Mouse (Mus musculus) neural tube, embryonic 14.5 days (tissue): ENCODE measurements around the gene Glrx. TPM values are rescaled to one million over a fixed set of nuclear protein-coding genes. Genes with fewer than 3 reads are reported as not detected.
"Not testable (repeated sequence)": the region's sequence is repeated elsewhere in the genome, so short reads cannot be mapped to it uniquely, and the experiment has no call there.

ENCODE experiments used
- ATAC-seq: fragments of 200-750 bp; cut with Nextera tagmentation; 2 replicates; pipeline ENCODE4 v1.8.0; 2017; ENCODE audit warnings: low read depth, mild to moderate bottlenecking, moderate TSS enrichment, moderate library complexity
- H3K27ac ChIP-seq: fragments of 300-500 bp; sonication (generic); 2 replicates; pipeline ENCODE4 v1.5.1; 2014; ENCODE audit warnings: low read depth, mild to moderate bottlenecking, control low read depth, low read length, moderate library complexity, mixed read lengths
- H3K27me3 ChIP-seq: fragments of 300-500 bp; sonication (generic); 2 replicates; pipeline ENCODE4 v1.6.1; 2014; ENCODE audit warnings: low read length; ENCODE audit not compliant: control insufficient read depth, insufficient read depth
- H3K36me3 ChIP-seq: fragments of 300-500 bp; sonication (generic); 2 replicates; pipeline ENCODE4 v1.6.1; 2014; ENCODE audit warnings: low read length, mixed read lengths; ENCODE audit not compliant: control insufficient read depth, insufficient read depth
- H3K4me1 ChIP-seq: fragments of 300-500 bp; sonication (generic); 2 replicates; pipeline ENCODE4 v1.6.1; 2014; ENCODE audit warnings: low read length; ENCODE audit not compliant: control insufficient read depth, insufficient read depth
- H3K4me2 ChIP-seq: fragments of 300-500 bp; sonication (generic); 2 replicates; pipeline ENCODE4 v1.6.1; 2014; ENCODE audit warnings: mild to moderate bottlenecking, low read depth, low read length, control low read depth
- H3K4me3 ChIP-seq: fragments of 300-500 bp; sonication (generic); 2 replicates; pipeline ENCODE4 v1.5.1; 2014; ENCODE audit warnings: low read depth, low read length, control low read depth, mixed read lengths
- H3K9ac ChIP-seq: fragments of 300-500 bp; sonication (generic); replicated peaks from 2 replicates; pipeline ENCODE4 v1.6.1; 2014; ENCODE audit warnings: low read depth, mild to moderate bottlenecking, control low read depth, low read length, mixed read lengths
- H3K9me3 ChIP-seq: fragments of 300-500 bp; sonication (generic); 2 replicates; pipeline ENCODE4 v1.6.1; 2016; ENCODE audit warnings: low read length; ENCODE audit not compliant: control insufficient read depth
- WGBS: fragments of 180-500 bp; shearing (Covaris S2); extraction: QIAGEN DNeasy Blood & Tissue Kit; methylation state at CpG from one replicate; pipeline ENCODE4 v1.1.7; 2014; 5-methylcytosine and 5-hydroxymethylcytosine counted together
- polyA plus RNA-seq: library from polyadenylated mRNA; unstranded; fragments of >200 nt; fragmentation: Nextera tagmentation; extraction: Ambion mirVana; gene quantifications from 2 replicates; pipeline ENCODE4 v1.2.1, GENCODE M21; 2014

Glrx gene
- polyA plus RNA-seq, 1 experiment from 2014 or later = 81.8 TPM

DNA sequence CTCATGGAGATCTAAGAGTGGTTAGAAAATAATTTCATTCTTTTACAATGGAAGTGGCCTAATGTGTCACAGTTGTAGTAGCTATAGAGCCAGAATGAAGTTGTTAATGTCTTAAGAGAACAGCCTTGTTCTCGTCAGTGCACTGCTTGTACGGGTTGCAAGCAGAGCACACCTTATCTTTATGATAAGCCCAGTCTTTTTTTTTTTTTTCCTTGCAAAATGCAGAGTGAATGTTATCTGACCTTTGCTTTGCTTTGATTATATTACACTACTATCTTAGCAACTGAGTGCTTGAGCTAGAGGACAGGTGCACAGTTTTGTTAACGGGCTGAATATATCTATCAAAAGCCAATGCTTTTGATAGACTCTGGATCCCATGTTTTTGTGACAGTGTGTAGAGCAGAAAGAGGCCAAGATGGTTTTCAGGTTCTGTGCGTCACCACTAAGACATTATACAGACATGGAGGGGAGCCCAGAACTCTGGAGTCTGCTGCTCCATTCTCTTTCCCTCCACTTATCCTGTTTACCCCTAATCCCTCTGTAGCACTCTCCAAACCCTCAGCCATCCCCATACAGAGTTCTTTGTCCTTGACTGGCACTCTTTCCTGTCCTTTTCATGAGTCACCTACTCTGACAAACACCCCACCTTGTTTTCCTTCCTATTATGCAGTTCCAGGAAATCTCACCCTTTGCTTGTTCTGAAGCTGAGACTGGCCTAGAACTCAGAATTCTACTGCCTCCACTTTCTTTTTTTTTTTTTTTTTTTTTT, 35.1 kb downstream of the Glrx start:
- H3K27ac ChIP-seq = no peak overlapping the region
- H3K27me3 ChIP-seq = no peaks in the 10 kb centered on the region
- H3K36me3 ChIP-seq = peaks cover 11% of the 10 kb centered on the region
- H3K9me3 ChIP-seq = no peaks in the 10 kb centered on the region
- H3K4me3 ChIP-seq = no peak overlapping the region
- H3K4me1 ChIP-seq = no peaks in the 10 kb centered on the region
- no peak for ATAC-seq
- no peak overlapping the region for H3K9ac ChIP-seq
- WGBS = 93% methylated on average over 4 of the region's 4 CpGs
- H3K4me2 ChIP-seq = no peak overlapping the region

DNA sequence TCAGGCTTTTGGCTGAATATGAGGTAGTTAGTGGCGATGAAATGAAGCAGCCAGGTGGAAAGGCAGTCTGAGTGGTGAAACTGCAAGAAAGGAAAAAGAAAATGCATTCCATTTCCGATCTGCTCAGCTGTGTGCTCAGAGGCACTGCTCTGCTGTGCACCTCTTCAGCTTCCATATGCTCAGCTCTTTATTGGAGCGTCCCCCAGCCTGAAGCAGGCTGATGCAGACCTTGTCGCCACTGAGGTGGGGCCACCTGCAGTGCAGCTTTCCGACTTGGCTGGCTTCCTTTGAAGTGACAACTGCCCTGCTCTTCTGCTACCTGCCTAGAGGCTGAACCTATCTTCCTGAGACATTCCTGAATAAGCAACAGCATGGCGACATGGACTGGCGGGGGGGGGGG, 36.5 kb downstream of the Glrx start:
- not testable (repeated sequence) for H3K4me1 ChIP-seq, H3K4me3 ChIP-seq, H3K27ac ChIP-seq, H3K9ac ChIP-seq, ATAC-seq, H3K27me3 ChIP-seq, H3K4me2 ChIP-seq, H3K9me3 ChIP-seq
- 72% methylated on average over 7 of the region's 7 CpGs for WGBS
- H3K36me3 ChIP-seq = peaks cover 11% of the 10 kb centered on the region

DNA sequence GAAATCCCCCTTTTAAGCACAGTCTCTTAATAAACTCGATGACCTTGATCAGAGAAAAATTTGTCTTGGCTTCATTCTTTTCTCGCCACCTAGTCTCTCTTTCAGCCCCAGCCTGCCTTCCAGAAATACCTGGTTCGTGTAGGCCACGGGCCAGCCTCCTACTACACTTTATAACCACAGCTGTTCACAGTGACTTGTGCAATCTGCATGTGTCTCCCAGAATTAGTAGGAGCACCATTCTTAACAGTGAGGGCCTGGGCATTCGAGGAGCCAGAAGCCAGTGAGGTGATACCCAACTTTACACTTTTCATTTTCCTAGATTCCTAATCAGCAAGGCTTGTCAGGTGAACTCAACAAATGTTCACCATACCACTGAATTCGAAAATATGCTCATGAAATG, 36.9 kb downstream of the Glrx start:
- 85% methylated on average over 6 of the region's 6 CpGs for WGBS
- Histone ChIP-seq H3K27ac (no peak overlapping the region), H3K36me3 (peaks cover 11% of the 10 kb centered on the region), H3K4me2 (no peak overlapping the region), H3K27me3 (no peaks in the 10 kb centered on the region), H3K9me3 (no peaks in the 10 kb centered on the region), H3K9ac (no peak overlapping the region), H3K4me3 (no peak overlapping the region), H3K4me1 (no peaks in the 10 kb centered on the region)
- no peak for ATAC-seq

DNA sequence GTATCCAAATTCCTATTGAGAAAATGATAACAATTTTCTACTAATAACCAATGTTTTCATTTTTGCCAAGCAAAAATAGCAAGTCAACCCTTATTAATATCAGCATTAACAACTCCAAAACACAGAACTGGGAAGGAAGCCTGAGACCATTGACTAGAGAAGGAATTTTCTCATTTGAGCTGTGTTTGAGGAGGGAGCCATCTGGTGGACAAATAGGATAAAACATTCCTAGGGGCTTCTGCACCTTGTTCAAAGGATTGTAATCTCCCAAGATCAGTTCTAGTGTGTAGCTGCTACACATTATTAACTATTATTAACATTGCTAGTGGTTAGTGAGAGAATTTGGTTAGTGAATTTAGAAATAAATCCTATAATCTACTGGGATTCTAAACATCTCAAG, 38.2 kb downstream of the Glrx start:
- H3K9me3 ChIP-seq = no peaks in the 10 kb centered on the region
- peak; percentile 65; the same call in 1 of the 2 replicates for ATAC-seq
- H3K9ac ChIP-seq = no peak overlapping the region
- no peak overlapping the region for H3K4me3 ChIP-seq
- H3K36me3 ChIP-seq = peaks cover 11% of the 10 kb centered on the region
- H3K27ac ChIP-seq = no peak overlapping the region
- H3K4me2 ChIP-seq = no peak overlapping the region
- H3K4me1 ChIP-seq = no peaks in the 10 kb centered on the region
- no peaks in the 10 kb centered on the region for H3K27me3 ChIP-seq

DNA sequence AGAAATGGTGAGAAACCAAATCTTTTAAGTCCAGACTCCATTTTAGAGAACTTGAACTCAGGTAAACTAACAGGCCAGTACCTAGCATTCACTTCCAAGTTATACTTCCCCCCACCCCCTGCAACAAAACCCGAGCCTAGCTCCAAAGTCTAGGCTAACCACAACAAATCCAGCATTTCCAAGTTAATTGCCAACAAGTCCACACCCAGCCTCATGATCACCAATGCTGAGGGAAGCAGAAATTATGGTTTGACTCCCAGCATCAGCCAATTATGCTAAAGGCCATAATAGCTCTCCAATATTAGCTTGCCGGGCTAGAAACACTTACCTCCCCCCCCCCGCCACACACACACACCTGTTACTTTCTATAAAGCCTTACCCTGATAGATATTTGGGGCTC, 40.1 kb downstream of the Glrx start:
- WGBS = 82% methylated on average over 3 of the region's 3 CpGs
- ATAC-seq = no peak
- H3K9me3 ChIP-seq = no peaks in the 10 kb centered on the region
- H3K4me1 ChIP-seq = no peaks in the 10 kb centered on the region
- no peaks in the 10 kb centered on the region for H3K27me3 ChIP-seq
- no peak overlapping the region for H3K4me3 ChIP-seq
- H3K27ac ChIP-seq = no peak overlapping the region
- H3K36me3 ChIP-seq = peaks cover 8% of the 10 kb centered on the region
- H3K4me2 ChIP-seq = no peak overlapping the region
- H3K9ac ChIP-seq = no peak overlapping the region

DNA sequence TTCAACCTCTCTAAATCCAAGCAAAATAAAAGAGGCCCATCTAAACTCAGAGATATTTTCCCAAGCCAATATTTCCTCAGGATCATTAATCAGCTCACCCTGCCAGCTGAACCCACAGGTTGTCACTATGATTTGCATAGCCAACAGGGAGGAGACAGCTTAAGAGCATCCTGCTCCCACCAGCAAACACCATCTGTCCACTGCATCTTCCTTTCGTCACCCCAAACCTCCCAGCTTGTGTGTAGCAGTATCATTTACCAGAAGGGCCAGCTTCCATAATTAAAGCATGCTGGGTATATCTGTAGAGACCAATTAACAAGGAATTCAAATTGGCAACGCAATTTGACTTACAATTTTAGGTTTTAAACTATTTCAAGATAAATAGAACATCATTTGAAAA, 40.8 kb downstream of the Glrx start:
- 49% methylated on average over 2 of the region's 2 CpGs for WGBS
- ATAC-seq = peak; percentile 55; the same call in 1 of the 2 replicates

DNA sequence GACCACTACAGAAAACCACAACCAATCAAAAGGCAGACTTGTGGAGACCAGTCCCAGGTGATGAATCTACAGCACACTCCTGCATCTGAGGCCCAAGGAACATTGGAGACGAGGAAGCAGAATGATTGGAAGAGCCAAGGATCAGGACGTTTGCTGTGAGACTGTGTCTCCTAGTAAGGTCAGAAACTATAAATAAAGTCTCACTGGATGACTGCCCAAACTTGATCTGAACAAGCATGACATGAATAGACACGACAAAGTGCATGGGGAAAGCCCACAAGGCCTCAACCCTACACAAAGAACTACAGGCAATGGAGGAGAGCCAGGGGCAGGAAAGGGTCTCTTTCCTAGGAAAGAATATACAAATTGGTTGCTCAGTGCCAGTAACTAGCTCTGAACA, 44.1 kb downstream of the Glrx start:
- Histone ChIP-seq H3K4me3 (no peak overlapping the region), H3K9me3 (no peaks in the 10 kb centered on the region), H3K36me3 (no peaks in the 10 kb centered on the region; the same call in 1 of the 2 replicates), H3K4me1 (no peaks in the 10 kb centered on the region), H3K4me2 (no peak overlapping the region), H3K9ac (no peak overlapping the region), H3K27me3 (no peaks in the 10 kb centered on the region), H3K27ac (no peak overlapping the region)
- 77% methylated on average over 3 of the region's 3 CpGs for WGBS
- ATAC-seq = no peak

More for the DNA sequence above, 40.8 kb downstream of the Glrx start:
- Histone ChIP-seq H3K27me3 (no peaks in the 10 kb centered on the region), H3K36me3 (peaks cover 6% of the 10 kb centered on the region), H3K9me3 (no peaks in the 10 kb centered on the region), H3K9ac (no peak overlapping the region), H3K4me3 (no peak overlapping the region), H3K4me2 (no peak overlapping the region), H3K27ac (no peak overlapping the region), H3K4me1 (no peaks in the 10 kb centered on the region)

DNA sequence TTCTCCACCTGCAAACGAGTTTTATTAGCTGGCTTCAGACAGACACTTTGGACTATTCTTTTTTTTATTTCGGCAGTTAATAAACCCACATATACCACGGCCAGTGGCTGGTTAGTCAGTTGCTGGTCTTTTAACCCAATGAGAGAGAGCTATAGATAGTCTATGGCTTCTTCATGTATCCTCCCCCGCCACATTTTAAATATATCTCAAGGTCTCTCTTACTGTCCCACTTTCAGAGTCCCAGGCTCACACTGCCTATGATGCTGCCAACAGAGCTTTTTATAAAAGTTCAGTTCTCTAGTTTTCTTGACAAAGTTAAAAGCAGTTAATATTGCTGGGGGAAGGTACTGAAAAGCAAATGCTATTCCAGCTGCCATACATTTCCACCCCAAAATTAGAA, 52.2 kb downstream of the Glrx start:
- 93% methylated on average over 4 of the region's 4 CpGs for WGBS
- H3K27me3 ChIP-seq = no peaks in the 10 kb centered on the region
- no peak for ATAC-seq
- no peaks in the 10 kb centered on the region for H3K9me3 ChIP-seq
- no peak overlapping the region for H3K4me2 ChIP-seq
- H3K9ac ChIP-seq = no peak overlapping the region
- H3K4me3 ChIP-seq = no peak overlapping the region
- no peaks in the 10 kb centered on the region for H3K4me1 ChIP-seq
- no peak overlapping the region for H3K27ac ChIP-seq
- H3K36me3 ChIP-seq = 0 out of 2 replicates have a peak, but pooled peaks cover 3% of the 10 kb centered on the region

DNA sequence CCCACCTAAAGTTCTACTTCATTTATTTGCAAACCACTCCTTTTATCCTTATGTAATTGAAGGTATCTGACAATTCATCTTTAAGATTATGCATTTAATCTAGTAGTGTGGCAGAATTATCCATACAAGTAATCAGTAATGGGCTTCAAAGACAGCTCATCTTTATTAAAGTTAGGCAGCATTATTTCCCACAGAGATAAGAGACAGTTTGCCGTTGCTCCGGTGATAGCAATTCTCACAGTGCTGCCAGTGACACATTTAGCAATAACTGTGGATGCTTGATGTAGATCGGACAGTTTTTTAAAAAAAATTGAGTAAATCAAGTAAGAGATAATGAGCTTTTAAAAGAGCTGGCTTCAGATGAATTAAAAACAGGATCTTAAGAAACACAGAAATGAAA, 52.6 kb downstream of the Glrx start:
- Histone ChIP-seq H3K9ac (no peak overlapping the region), H3K27me3 (no peaks in the 10 kb centered on the region), H3K36me3 (0 out of 2 replicates have a peak, but pooled peaks cover 3% of the 10 kb centered on the region), H3K27ac (no peak overlapping the region), H3K4me3 (no peak overlapping the region), H3K4me2 (no peak overlapping the region), H3K9me3 (no peaks in the 10 kb centered on the region), H3K4me1 (no peaks in the 10 kb centered on the region)
- ATAC-seq = no peak
- WGBS = 82% methylated on average over 3 of the region's 3 CpGs
